Mouse (Mus musculus): Measurements from ENCODE around the gene Eif2b1. TPM values are rescaled to one million over a fixed set of nuclear protein-coding genes. Genes with fewer than 3 reads are reported as not detected.
"Not testable (repeated sequence)": the region's sequence is repeated elsewhere in the genome, so short reads cannot be mapped to it uniquely, and the experiment has no call there.

Gene Eif2b1
- polyA plus RNA-seq, 1 experiment from 2014 or later = 74.6 TPM

GRCm38 (mm10) chr5:124555145-124555544, 23.8 kb downstream of the Eif2b1 start:
- ATAC-seq (ENCODE audit: low read depth) = no peak
- Histone ChIP-seq H3K4me1 (ENCODE audit: control insufficient read depth, insufficient read depth, low read length) (peaks cover 8% of the 10 kb centered on the region; the same call in 1 of the 2 replicates), H3K9me3 (ENCODE audit: control insufficient read depth, low read length) (no peaks in the 10 kb centered on the region), H3K9ac (ENCODE audit: low read depth, low read length) (no peak overlapping the region), H3K27me3 (replicated peaks; ENCODE audit: control insufficient read depth, insufficient read depth, low read length) (no peaks in the 10 kb centered on the region), H3K36me3 (ENCODE audit: control insufficient read depth, insufficient read depth, low read length) (peaks cover 53% of the 10 kb centered on the region), H3K4me2 (ENCODE audit: low read depth, low read length) (no peak overlapping the region), H3K4me3 (ENCODE audit: low read depth, low read length) (no peak overlapping the region), H3K27ac (replicated peaks; ENCODE audit: low read depth, low read length) (no peak overlapping the region)
- WGBS = 80% methylated on average over 1 of the region's 1 CpGs
- peak; percentile 22 for DNase-seq (ENCODE audit: low spot score)

- peak overlapping the region; percentile 85 for H3K4me2 ChIP-seq (ENCODE audit: low read depth, low read length)
- H3K9ac ChIP-seq (ENCODE audit: low read depth, low read length) = no peak overlapping the region
- no peaks in the 10 kb centered on the region for H3K27me3 ChIP-seq (replicated peaks; ENCODE audit: control insufficient read depth, insufficient read depth, low read length)
- peaks cover 8% of the 10 kb centered on the region; the same call in 1 of the 2 replicates for H3K4me1 ChIP-seq (ENCODE audit: control insufficient read depth, insufficient read depth, low read length)
- no peak overlapping the region for H3K27ac ChIP-seq (replicated peaks; ENCODE audit: low read depth, low read length)
- H3K4me3 ChIP-seq (ENCODE audit: low read depth, low read length) = peak overlapping the region; percentile 75
- ATAC-seq (ENCODE audit: low read depth) (no peak), DNase-seq (ENCODE audit: low spot score) (no peak)
- WGBS = 45% methylated on average over 6 of the region's 6 CpGs
- H3K9me3 ChIP-seq (ENCODE audit: control insufficient read depth, low read length) = no peaks in the 10 kb centered on the region
- H3K36me3 ChIP-seq (ENCODE audit: control insufficient read depth, insufficient read depth, low read length) = peaks cover 41% of the 10 kb centered on the region
Measured at GRCm38 (mm10) chr5:124553607-124554006, 25.3 kb downstream of the Eif2b1 start.

- Histone ChIP-seq H3K9ac (ENCODE audit: low read depth, low read length) (peak within 1 kb of the TSS; percentile 75), H3K4me2 (ENCODE audit: low read depth, low read length) (peak within 1 kb of the TSS; percentile 85), H3K27ac (replicated peaks; ENCODE audit: low read depth, low read length) (peak within 1 kb of the TSS; percentile 83), H3K4me1 (ENCODE audit: control insufficient read depth, insufficient read depth, low read length) (peaks cover 8% of the 10 kb centered on the region; the same call in 1 of the 2 replicates), H3K36me3 (ENCODE audit: control insufficient read depth, insufficient read depth, low read length) (peaks cover 41% of the 10 kb centered on the region), H3K27me3 (replicated peaks; ENCODE audit: control insufficient read depth, insufficient read depth, low read length) (no peaks in the 10 kb centered on the region), H3K4me3 (ENCODE audit: low read depth, low read length) (peak within 1 kb of the TSS; percentile 75), H3K9me3 (ENCODE audit: control insufficient read depth, low read length) (no peaks in the 10 kb centered on the region)
- peak; percentile 91 for ATAC-seq (ENCODE audit: low read depth)
- peak; percentile 95 for DNase-seq (ENCODE audit: low spot score)
- 1% methylated on average over 61 of the region's 66 CpGs for WGBS
Measured at GRCm38 (mm10) chr5:124552558-124553307, 26.2 kb downstream of the Eif2b1 start, which contains the start of gene Ddx55. Ddx55 (plus strand) TSS chr5:124552864.

GRCm38 (mm10) chr5:124552094-124552472, 26.8 kb downstream of the Eif2b1 start:
- peak overlapping the region; percentile 85 for H3K4me2 ChIP-seq (ENCODE audit: low read depth, low read length)
- H3K27ac ChIP-seq (replicated peaks; ENCODE audit: low read depth, low read length) = peak overlapping the region; percentile 83
- H3K9me3 ChIP-seq (ENCODE audit: control insufficient read depth, low read length) = no peaks in the 10 kb centered on the region
- H3K36me3 ChIP-seq (ENCODE audit: control insufficient read depth, insufficient read depth, low read length) = peaks cover 42% of the 10 kb centered on the region
- H3K27me3 ChIP-seq (replicated peaks; ENCODE audit: control insufficient read depth, insufficient read depth, low read length) = no peaks in the 10 kb centered on the region
- H3K4me1 ChIP-seq (ENCODE audit: control insufficient read depth, insufficient read depth, low read length) = peaks cover 8% of the 10 kb centered on the region; the same call in 1 of the 2 replicates
- DNase-seq (ENCODE audit: low spot score) (no peak), ATAC-seq (ENCODE audit: low read depth) (no peak)
- peak overlapping the region; percentile 75 for H3K9ac ChIP-seq (ENCODE audit: low read depth, low read length)
- H3K4me3 ChIP-seq (ENCODE audit: low read depth, low read length) = peak overlapping the region; percentile 75
- WGBS = 6% methylated on average over 9 of the region's 9 CpGs

- peak overlapping the region; percentile 75 for H3K4me3 ChIP-seq (ENCODE audit: low read depth, low read length)
- H3K4me2 ChIP-seq (ENCODE audit: low read depth, low read length) = peak overlapping the region; percentile 85
- not testable (repeated sequence) for ATAC-seq (ENCODE audit: low read depth); DNase-seq (ENCODE audit: low spot score); H3K4me1 ChIP-seq (ENCODE audit: control insufficient read depth, insufficient read depth, low read length); H3K27me3 ChIP-seq (replicated peaks; ENCODE audit: control insufficient read depth, insufficient read depth, low read length); H3K9me3 ChIP-seq (ENCODE audit: control insufficient read depth, low read length)
- H3K36me3 ChIP-seq (ENCODE audit: control insufficient read depth, insufficient read depth, low read length) = peaks cover 42% of the 10 kb centered on the region
- peak overlapping the region; percentile 83 for H3K27ac ChIP-seq (replicated peaks; ENCODE audit: low read depth, low read length)
- peak overlapping the region; percentile 75 for H3K9ac ChIP-seq (ENCODE audit: low read depth, low read length)
- 25% methylated on average over 5 of the region's 5 CpGs for WGBS
Measured at GRCm38 (mm10) chr5:124551349-124552093, 27.4 kb downstream of the Eif2b1 start.

- not testable (repeated sequence) for H3K27me3 ChIP-seq (replicated peaks; ENCODE audit: control insufficient read depth, insufficient read depth, low read length); H3K27ac ChIP-seq (replicated peaks; ENCODE audit: low read depth, low read length); H3K4me1 ChIP-seq (ENCODE audit: control insufficient read depth, insufficient read depth, low read length); H3K4me3 ChIP-seq (ENCODE audit: low read depth, low read length); DNase-seq (ENCODE audit: low spot score); H3K9ac ChIP-seq (ENCODE audit: low read depth, low read length); H3K9me3 ChIP-seq (ENCODE audit: control insufficient read depth, low read length); H3K4me2 ChIP-seq (ENCODE audit: low read depth, low read length); ATAC-seq (ENCODE audit: low read depth)
- peaks cover 44% of the 10 kb centered on the region for H3K36me3 ChIP-seq (ENCODE audit: control insufficient read depth, insufficient read depth, low read length)
- 78% methylated on average over 3 of the region's 4 CpGs for WGBS
Measured at GRCm38 (mm10) chr5:124550737-124551136, 28.2 kb downstream of the Eif2b1 start.

- peak overlapping the region; percentile 89 for H3K27ac ChIP-seq (replicated peaks; ENCODE audit: low read depth, low read length)
- peaks cover 41% of the 10 kb centered on the region for H3K36me3 ChIP-seq (ENCODE audit: control insufficient read depth, insufficient read depth, low read length)
- WGBS = 11% methylated on average over 8 of the region's 8 CpGs
- H3K4me1 ChIP-seq (ENCODE audit: control insufficient read depth, insufficient read depth, low read length) = peaks cover 5% of the 10 kb centered on the region; the same call in 1 of the 2 replicates
- H3K27me3 ChIP-seq (replicated peaks; ENCODE audit: control insufficient read depth, insufficient read depth, low read length) = no peaks in the 10 kb centered on the region
- no peak for ATAC-seq (ENCODE audit: low read depth)
- peak overlapping the region; percentile 93 for H3K9ac ChIP-seq (ENCODE audit: low read depth, low read length)
- no peaks in the 10 kb centered on the region for H3K9me3 ChIP-seq (ENCODE audit: control insufficient read depth, low read length)
- H3K4me2 ChIP-seq (ENCODE audit: low read depth, low read length) = peak overlapping the region; percentile 80
- DNase-seq (ENCODE audit: low spot score) = no peak
- peak overlapping the region; percentile 85 for H3K4me3 ChIP-seq (ENCODE audit: low read depth, low read length)
Measured at GRCm38 (mm10) chr5:124541602-124541973, 37.3 kb downstream of the Eif2b1 start.

GRCm38 (mm10) chr5:124540905-124541601, 37.9 kb downstream of the Eif2b1 start:
- Histone ChIP-seq H3K27me3 (replicated peaks; ENCODE audit: control insufficient read depth, insufficient read depth, low read length) (no peaks in the 10 kb centered on the region), H3K4me1 (ENCODE audit: control insufficient read depth, insufficient read depth, low read length) (peaks cover 5% of the 10 kb centered on the region; the same call in 1 of the 2 replicates), H3K36me3 (ENCODE audit: control insufficient read depth, insufficient read depth, low read length) (peaks cover 35% of the 10 kb centered on the region), H3K9ac (ENCODE audit: low read depth, low read length) (peak overlapping the region; percentile 93), H3K4me2 (ENCODE audit: low read depth, low read length) (peak overlapping the region; percentile 80), H3K27ac (replicated peaks; ENCODE audit: low read depth, low read length) (peak overlapping the region; percentile 89), H3K9me3 (ENCODE audit: control insufficient read depth, low read length) (no peaks in the 10 kb centered on the region), H3K4me3 (ENCODE audit: low read depth, low read length) (peak overlapping the region; percentile 85)
- DNase-seq (ENCODE audit: low spot score) (peak; percentile 41), ATAC-seq (ENCODE audit: low read depth) (peak; percentile 69)
- under 1% methylated on average over 29 of the region's 89 CpGs for WGBS

All from embryonic facial prominence, embryonic 14.5 days (tissue).